In the genomic region with DNA sequence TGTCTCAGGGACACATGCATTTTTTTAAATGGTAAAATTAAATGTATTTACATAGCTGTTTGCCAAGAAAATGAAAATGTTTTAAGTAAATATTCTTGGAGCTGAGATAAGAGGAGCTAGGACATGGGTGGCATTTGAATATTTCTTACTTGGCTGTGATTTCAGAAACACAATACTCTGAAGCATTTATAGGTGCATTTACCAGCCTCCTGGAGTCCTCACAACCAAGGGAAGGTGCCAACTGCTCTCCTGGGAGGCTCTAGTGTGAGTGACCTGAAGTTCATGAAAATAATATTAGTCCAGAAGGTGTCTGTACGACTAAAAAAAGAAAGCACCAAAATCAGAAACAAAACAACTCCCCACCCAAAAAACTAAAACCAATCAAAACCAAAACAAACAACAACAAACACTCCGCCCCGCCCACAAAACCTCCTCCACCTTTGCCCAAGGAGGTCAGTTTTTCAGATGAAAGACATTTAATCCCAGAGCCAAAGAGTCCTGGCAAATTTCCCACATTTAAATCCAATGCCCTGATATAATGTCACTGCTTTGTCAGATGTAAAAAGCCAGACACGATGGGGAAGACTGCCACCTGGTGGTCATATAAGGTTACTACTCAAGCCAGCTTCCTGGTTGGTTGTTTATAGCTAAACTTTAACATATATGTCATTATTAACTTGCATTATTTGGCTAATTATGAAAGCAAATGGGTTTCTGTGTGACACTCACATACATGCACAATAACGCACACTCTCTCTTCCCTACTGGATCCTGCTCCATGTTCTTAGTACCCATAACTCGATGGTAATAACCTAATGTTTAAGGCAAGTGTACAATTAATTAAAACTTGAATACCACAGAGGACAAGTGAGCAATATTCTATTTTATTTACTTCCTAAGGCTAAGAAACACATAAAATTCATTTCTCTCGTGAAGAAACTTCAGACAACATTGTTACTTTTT, we compare ENCODE assay signal across 8 mouse cellular contexts.
A peak's percentile ranks its signal among the peaks of the same experiment; 100 is the strongest.
DNase-seq lines count a peak whose midpoint lies in the region; ATAC-seq lines count a peak whose summit lies in the region.

No protein-coding gene starts in this region.

- 0 out of 2 replicates have a peak, but pooled peaks cover 4% of the 10 kb centered on the region for H3K4me1 ChIP-seq in hindbrain, embryonic 15.5 days (replicated peaks)

- H3K27ac ChIP-seq in hindbrain, embryonic 15.5 days (replicated peaks), result no peak overlapping the region

- peak; percentile 61; the same call in 1 of the 2 replicates for ATAC-seq in erythroid progenitor cell, adult 5-6 weeks (replicated peaks; ENCODE audit: low FRiP score, poor library complexity, severe bottlenecking)
- peak; percentile 51 for ATAC-seq in hindbrain, embryonic 15.5 days (ENCODE audit: low FRiP score, low read depth)

- no peak overlapping the region for H3K9ac ChIP-seq in hindbrain, embryonic 15.5 days

- WGBS in hindbrain, embryonic 15.5 days, result 28% methylated on average over 7 of the region's 7 CpGs

- no peak overlapping the region for H3K4me3 ChIP-seq in hindbrain, embryonic 15.5 days

- no peaks in the 10 kb centered on the region for H3K36me3 ChIP-seq in hindbrain, embryonic 15.5 days

- peak; percentile 7 for DNase-seq in heart, adult 8-10 months (ENCODE audit: low spot score)
- DNase-seq in heart, adult 11 months, result no peak
- peak; percentile 74 for DNase-seq in brain, adult 2 months (ENCODE audit: low read depth, low spot score)
- peak; percentile 22 to 59 for DNase-seq in layer of hippocampus, postnatal 25 days (ENCODE audit: extremely low spot score in 1 of 2, low spot score in 1 of 2)
- peak; percentile 71 for DNase-seq in mesoderm, embryonic 11.5 days (ENCODE audit: low read depth, low spot score)
- peak; percentile 5 to 46 for DNase-seq in spleen, postnatal 10 days (ENCODE audit: low spot score in 2 of 2)

- H3K27me3 ChIP-seq in hindbrain, embryonic 15.5 days, result no peaks in the 10 kb centered on the region

- H3K4me2 ChIP-seq in hindbrain, embryonic 15.5 days, result no peak overlapping the region

- H3K9me3 ChIP-seq in hindbrain, embryonic 15.5 days, result no peaks in the 10 kb centered on the region
